Mouse (Mus musculus) cerebellum, adult 2 months (tissue): ENCODE data around the gene Mdm2.

Source experiments
- CTCF ChIP-seq: fragments of 200-500 bp; IDR thresholded peaks from 2 replicates; pipeline ENCODE4 v1.5.1; 2011; ENCODE audit warnings: low read depth, mild to moderate bottlenecking, control low read depth, low read length, moderate library complexity, borderline replicate concordance; ENCODE audit not compliant: insufficient read depth
- POLR2A ChIP-seq: fragments of 200-500 bp; IDR thresholded peaks from 2 replicates; pipeline ENCODE4 v1.6.1; 2011; ENCODE audit warnings: low read length, control low read depth, borderline replicate concordance; ENCODE audit not compliant: insufficient read depth

- TF ChIP-seq CTCF = no peak
- TF ChIP-seq POLR2A = no peak
These were observed 42.7 kb downstream of the Mdm2 start for GRCm38 (mm10) chr10:117667663-117668507.
